Mouse (Mus musculus) natural killer cell, adult 2 months (primary cell): ENCODE measurements around the gene Rfc4.

ENCODE experiments used
- DNase-seq, 2 experiments: peaks; one replicate each; pipeline ENCODE4 v3.0.0; 2022; ENCODE audit warnings: low spot score in 2 of 2

Gene Rfc4

DNA sequence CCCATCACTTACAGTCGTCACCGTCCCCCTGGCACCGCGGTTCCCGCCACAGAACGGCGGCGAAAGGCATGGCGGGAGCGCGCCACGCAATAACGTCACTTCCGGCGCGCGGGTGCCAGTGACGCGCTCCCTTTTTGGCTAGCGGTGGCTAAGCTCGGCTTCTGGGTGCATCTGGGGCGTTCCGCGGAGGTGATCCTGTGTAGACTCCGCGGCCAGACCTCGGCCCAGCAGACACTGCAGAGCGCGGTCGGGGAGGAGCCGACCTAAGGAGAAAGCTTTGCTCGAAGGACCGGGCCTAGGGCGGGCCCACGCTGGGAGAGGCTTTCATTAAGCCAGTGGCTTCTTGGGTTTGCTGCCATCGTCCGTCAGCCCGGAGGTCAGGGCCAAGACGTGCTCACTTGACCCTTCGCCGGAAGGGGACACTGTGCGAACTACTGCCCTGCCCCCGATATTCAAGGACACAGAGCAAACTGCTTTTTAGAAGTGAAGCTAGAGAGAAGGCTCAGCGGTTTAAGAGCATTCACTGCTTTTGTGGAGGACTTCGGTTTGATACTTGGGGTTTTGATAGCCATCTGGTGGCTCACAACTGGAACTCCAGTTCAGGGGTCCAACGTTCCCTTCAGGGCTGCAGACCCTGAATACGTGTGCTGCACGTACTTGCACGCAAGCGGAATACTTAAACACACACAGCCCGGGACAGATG lies at the start of gene Rfc4:
Gene Rfc4 (minus strand): TSS at position 65 of the 703 bp plus-strand sequence.
- DNase-seq = peak; percentile 91

DNA sequence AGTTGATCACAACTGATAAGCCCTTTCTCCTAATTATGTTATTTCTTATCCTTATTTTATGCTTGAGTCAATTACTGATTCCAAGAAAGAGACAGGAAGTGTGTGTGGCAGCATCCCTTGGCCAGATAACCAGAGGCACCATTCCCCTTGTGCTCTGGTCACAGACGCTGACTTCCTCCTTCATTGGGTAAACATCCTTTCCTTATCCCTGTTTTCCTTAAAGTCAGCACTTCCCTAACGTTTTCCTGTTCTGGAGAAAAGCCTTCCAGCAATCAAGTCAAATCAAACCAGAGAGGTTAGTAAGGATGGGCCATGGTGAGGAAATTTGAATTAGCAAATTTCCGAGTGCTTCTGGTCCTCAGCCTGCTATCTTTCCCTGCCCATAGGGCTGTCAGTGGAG lies 48.4 kb upstream of the Rfc4 start:
- no peak for DNase-seq

DNA sequence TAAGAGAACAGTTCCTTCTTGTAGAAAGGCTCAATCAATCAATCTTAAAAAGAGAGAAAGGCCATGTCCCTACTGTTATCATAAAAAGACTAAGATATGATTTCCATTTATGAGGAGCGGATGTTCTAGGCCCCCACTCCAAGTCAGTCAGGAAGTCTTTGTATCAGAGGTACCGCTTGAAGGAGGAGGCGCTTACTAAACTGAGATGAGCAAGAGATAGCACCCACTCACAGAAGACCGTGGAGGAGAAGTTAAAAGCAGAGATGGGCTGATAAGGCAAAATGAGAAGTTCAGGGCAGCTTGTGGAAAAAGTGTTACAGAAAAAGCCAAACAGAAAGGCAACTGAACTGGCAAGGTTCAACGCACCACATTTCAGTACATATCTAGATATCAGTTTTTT lies 47.3 kb upstream of the Rfc4 start:
- no peak for DNase-seq

DNA sequence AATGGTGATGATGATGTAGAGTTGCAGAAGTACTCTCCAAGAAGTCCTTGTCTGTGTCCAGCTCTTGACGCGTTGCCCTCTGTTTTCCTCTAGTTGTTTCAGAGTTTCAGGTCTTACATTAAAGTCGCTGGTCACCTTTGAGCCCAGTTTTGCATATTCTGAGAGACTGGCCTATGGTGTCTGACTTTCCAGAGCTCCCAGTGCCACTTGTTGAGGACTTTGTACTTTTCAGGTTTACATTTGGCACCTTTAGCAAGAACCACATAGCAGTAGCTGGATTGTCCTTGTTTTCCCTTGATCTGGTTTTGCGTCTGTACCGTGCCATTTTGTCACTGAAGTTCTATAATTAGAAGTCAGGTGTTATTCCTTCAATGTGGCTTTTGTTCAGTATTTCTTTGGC lies 46.4 kb upstream of the Rfc4 start:
- no peak for DNase-seq

DNA sequence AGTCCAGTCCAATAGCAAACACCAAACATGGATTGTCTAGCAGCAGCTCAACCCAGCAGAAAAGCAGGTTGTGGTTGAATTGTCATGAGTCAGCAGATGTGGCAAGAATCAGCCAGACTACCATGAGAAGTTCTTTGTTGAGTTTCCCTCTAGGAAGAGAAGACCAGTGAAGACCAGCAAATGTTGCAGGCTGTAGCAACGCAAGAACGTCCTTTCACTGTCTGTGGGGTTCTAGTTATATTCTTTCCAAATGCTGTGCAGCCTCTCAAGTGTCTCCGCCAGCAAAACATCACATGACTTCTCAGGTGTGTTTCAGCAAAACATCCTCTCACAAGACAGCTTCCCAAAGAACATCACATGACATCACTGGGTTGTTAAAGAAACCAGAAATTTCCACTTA lies 43.3 kb upstream of the Rfc4 start:
- DNase-seq = no peak

DNA sequence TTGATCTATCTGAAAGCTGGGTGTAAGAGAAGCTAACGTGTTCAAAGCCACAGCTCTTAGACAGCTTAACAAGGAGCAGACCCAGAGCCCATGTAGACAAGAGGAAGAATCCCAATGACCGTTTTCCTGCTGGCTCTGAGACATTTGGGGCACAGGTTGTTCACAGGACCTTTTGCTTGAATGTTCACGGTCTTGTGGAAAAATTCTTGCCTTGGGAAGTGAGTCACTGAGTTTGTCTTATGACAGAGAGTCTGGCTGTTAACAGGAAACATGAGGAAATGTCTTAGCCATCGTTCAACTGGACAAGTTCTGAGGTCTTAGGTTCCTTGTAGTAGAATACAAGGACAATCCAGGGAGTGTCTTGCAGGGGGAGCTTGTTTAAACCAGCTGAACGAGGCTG lies 39.5 kb upstream of the Rfc4 start:
- no peak for DNase-seq

DNA sequence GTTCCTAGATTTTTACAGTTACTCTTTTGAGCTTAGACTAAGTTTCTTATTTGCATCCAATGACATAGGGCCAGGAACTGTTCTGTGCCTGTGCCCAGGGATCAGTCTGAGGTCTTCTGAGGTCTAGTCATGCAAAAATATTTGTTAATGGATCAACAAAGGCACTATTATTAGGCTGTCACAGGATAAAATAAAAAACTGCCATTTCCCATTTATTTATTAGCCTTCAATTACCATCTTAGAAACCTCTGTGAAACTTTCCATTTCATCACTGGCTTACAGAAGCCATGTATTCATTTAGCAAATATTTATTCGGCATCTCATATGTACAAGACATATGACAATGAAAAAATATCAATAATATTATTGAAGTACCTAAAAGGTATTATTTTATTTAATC lies 39.1 kb upstream of the Rfc4 start:
- DNase-seq = no peak

DNA sequence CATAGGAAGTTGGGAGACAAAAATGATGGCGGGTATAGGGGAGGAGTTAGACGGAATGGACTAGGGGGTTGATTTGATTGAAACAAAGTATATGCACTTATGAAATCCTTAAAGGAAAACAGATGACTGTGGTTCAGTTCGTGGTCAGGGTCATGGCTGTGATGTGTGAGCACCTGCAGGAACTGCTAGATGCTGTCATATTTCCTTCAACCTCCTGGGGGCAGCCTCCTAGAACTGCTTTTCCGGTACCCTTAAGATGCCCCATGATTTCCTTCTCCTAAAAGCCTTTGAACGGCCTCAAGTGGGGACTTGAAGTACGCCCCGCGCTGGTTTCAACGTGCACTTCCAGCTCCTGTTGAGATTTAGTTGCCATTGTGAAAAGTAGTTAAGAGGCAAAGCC lies 37.9 kb upstream of the Rfc4 start:
- peak in 1 of 2 experiments; percentile 34 for DNase-seq

DNA sequence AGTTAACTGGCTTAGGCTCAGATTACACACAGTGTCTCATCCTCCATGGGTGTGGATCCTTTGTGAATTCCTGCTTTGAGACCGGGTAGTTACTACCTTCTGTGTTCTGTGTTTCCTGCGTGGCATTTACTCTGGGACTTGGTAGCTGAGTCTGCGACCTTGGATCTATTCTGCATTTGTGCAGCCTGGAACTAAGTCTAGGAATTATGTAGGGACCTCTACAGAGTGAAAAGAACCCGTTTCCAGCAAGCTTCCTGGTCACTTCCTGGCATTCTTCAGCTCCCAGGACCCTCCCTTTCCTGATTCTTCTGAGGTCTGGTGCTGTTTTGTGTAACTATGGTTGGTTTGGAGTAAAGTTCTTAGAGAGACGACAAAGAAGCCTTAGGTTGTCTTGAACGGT lies 36.9 kb upstream of the Rfc4 start:
- no peak for DNase-seq

DNA sequence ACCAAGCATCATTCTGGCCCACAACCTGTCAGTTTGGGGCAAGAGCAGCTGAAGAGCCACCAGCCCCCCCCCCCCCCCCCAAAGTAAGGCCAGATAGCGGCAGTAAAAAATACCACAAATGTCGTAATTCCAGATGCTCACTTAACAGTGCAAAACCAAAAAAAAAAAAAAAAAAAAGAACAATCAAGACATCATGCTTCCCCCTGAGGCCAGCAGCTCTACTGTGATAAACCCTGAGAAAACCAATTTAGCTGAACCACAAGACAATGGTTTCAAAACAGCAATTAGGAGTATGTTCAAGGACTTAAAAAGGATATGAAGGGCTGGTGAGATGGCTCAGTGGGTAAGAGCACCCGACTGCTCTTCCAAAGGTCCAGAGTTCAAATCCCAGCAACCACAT lies 34.6 kb upstream of the Rfc4 start:
- no peak for DNase-seq

DNA sequence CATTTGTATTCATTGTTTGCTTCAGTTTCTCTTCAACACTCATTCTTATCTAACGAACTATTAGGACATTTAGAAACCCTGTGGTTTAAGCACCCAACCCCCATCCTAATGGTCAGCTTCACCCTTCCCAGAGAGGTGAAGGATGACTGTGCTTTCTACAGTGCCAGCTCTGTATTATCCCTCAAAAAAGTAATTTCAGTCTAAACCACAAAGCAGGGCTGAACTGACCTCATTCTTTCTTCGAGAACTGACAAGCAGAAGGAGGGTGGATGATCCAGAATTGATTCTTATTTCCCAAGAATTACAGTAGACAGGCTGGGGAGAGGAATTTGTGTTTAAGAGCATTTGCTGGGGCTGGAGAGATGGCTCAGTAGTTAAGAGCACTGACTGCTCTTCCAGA lies 32.2 kb upstream of the Rfc4 start:
- no peak for DNase-seq

DNA sequence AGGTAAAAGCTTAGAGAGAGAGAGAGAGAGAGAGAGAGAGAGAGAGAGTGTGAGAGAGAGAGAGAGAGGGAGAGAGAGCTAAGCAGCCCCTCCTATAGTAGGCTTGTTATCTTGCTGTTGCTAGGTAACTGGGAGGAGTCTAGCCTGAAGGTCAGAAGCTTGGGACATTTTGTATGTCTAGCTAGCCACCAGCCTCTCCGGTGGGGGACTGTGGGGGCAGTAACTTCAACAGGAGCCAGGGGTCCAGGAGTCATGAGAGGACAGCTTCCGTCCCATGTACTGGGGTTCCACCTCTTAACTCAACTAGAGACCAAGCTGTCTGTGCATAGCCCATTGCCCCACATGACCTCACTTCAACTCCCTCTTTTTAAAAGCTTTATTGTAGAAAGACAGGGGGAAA lies 31.4 kb upstream of the Rfc4 start:
- DNase-seq = no peak

DNA sequence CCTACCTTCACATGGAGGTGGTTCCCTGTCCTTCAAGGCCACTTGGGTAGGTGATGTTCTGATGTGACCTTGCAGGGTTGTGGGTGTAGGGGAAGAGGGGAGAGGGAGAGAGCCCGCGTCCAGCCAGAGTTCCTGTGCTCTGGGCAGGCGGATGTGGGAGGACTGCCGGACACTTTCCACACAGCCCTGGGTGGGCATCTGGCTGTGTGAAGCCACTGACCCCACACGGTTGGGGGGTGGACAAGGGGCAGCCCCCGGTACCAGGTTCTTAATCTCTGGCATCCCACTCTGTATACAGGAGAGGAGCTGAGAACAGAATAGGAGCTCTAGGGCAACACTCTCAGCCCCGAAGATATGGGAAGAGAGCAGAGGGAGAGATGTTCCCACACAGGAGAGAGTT lies 30.8 kb upstream of the Rfc4 start:
- no peak for DNase-seq

DNA sequence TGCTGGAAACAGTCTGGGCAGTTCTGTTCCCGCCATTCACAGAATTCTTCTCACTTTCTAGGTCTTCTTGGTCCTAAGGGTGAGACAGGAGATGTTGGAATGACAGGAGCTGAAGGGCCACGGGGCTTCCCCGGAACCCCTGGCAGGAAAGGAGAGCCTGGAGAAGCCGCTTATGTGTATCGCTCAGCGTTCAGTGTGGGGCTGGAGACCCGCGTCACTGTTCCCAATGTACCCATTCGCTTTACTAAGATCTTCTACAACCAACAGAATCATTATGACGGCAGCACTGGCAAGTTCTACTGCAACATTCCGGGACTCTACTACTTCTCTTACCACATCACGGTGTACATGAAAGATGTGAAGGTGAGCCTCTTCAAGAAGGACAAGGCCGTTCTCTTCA lies 29.5 kb upstream of the Rfc4 start:
- no peak for DNase-seq

DNA sequence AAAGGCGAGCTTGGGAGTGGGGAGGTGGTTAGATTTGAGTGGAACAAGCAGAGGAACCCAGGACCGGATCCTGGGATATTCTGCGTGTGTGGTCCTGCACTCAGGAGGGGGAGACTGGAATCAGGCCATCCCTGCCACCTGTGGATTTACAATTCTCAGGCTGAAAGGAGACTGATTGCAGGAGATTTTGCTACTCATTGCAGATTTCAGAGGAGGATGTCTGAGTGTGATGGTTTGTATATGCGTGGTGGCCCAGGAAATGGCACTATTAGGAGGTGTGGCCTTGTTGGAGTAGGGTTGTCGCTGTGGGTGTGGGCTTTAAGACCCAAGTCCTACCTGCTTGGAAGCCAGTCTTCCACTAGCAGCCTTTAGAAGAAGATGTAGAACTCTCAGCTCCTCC lies 26.7 kb upstream of the Rfc4 start:
- DNase-seq = no peak

DNA sequence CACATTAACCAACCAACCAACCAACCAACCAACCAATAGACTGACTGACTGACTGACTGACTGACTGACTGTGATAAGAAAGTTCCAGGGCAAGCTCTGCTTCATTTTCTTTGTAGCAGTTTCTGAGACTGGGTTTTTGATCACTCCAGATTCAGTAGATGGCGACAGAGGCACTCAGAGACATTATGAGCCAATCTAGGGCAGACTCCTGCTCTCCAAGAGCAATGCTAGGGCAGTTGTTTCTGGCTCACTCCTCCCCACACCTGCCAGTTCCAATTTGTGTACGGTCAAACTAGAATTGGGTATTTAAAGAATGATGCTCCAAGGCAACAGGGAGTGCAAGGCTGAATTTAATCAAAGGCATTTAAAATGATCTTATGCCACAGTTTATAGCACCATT lies 23.9 kb upstream of the Rfc4 start:
- DNase-seq = no peak

DNA sequence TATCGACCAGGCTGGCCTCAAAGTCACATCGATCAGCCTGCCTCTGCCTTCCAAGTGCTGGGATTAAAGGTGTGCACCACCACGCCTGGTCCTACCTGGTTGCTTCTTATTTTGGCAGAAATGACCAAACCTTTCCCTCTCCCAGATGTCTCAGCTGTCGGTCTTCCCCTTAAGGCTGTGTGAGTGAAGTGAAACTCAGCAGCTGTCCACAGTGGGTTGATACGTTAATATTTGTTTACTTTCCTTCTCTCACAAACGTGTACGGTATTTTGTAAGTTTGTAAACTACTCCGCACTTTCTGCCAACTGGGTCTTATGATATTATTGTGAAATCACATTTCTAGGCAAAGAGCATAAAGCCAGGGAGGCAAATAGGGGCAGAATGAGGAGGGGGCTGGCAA lies 21.9 kb upstream of the Rfc4 start:
- DNase-seq = no peak

DNA sequence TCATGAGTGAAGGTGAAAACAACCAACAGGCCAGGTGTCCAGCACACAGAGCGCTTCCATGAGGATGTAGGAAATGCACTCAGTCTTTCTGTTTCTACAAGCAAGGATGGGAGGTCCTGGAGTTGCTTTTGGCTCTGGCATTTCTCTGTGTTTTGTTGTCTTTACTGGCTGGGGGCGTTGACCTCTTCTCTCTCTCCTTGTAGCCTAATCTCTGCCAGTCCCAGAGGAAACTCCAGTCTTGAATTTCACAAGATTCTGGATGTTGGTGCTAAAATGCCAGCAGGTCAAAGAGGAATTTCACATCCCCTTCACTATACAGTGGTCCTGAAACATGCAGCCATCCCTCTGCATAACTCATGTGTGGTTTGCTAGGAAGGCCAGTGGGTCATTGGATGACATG lies 21.4 kb upstream of the Rfc4 start:
- DNase-seq = no peak

DNA sequence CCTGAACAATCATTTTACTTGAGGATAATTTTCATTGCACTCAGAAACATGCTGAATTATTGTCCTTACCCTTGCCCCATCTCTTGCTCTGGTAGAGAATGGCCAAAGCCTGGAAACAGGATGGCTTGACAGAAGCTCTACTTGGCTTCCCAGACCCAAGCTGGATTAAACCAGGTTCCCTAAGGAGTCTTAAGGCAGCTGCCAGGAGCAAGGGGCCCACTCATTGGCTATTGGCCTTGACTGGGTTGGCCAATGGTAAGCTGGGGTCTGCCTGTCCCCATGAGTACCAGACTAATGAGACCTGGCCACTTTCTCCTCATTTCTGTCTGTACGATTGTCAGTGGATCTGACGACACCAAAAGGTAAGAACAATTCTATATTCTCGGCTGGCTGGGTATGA lies 18.7 kb upstream of the Rfc4 start, which contains the start of gene Adipoq:
Gene Adipoq (plus strand): TSS at position 257 of the 400 bp plus-strand sequence.
- no peak for DNase-seq

DNA sequence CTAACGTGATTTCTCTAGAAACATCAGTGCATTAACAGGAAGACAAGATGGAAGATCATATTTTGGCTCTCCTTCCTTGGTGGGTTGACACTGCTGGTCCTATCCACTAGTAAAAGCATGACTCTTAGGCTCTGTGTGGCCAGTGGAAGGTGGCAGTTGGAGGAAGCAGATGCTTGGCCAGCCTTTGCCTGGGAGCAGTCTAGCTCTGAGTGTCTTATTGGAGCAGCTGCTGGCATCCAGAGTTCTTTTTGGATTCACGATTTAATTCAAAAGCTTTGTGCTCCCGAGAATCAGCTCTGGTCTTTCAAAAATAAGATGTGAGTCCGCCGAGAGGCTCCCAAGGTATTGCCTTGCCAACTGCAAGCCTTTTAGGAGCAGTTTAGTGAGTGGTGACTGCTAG lies 17.7 kb upstream of the Rfc4 start:
- no peak for DNase-seq

DNA sequence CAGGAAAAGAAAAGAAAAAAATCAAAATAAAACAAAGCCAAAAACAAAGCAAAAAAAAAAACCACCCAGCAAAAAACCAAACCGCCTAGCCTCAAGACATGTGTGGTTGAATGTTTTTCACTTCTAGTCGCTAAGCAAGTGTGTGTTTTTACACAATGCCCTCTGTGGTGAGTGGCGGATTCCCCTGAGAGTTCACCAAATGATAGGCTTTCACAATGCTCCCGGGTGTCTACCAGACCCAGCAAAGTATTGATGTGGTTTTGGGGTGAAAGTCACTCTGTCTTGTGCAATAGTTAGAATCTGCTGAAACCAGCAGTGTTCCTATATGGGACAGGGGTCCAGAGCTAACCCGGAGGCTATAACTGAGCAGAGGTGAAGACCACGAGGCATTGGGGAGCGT lies 16.8 kb upstream of the Rfc4 start:
- DNase-seq = peak; percentile 69 to 71

DNA sequence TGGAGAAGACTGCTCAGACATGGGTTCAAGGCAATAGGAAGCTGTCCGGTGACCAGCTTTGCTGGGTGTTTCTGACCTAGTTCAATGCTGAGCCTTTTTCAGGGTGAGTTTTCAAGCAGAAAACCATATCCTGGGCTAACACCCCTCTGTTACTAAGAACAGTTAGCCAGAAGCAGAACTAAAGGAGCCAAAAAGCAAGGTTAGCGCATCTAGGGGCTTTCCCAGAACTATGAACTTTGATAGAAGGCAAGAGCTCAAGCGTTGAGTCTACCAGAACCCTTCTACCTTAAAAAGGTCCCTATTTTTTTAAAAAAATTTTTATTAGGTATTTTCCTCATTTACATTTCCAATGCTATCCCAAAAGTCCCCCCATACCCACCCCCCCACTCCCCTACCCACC lies 13.4 kb upstream of the Rfc4 start:
- DNase-seq = no peak

DNA sequence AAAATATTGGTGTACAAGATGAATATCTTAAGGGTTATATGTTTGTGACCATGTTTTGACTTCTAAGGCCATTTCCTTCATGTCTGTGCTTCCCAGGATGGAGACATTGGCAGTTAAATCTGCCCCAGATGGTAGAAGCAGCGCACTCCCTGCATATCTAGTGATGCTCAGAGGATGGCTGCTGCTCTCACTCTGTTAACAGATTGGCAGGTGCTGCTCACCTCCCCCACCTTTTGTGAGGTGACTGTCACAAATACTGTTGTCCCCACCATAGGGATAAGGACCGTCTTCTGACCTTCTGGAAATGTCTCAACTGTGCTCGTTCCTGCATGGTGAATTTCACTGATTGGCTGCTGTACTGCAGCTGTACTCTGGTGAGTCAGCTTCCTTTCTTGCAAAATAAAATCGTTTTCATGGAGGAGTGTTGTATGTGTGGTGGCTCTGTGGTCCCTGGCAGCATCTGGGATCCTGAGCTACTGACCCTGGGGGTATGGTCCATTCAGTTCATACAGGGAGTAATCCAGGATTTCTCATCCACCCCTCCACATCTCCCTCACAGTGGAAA lies 9.0 kb upstream of the Rfc4 start:
- DNase-seq = no peak
